Mouse (Mus musculus): Measurements from ENCODE around the gene Pfn3.

DNA sequence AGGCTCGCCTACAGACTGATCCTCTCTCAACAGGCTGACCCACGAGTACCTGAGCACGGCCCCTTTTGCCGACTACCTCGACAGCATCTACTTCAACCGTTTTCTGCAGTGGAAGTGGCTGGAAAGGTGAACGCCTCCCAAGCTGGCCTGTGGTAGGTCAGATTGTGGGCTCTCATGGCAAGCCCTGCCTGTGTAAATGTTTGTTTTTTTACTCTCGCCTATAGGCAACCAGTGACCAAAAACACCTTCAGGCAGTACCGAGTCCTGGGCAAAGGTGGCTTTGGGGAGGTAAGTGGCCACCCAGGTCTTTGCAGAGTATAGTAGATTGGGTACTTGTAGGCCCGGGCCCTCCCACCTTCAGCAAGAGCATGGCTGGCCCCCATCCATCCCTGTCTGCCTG lies 36.3 kb upstream of the Pfn3 start:
- no peak for TF ChIP-seq CTCF (IDR thresholded peaks at IDR 0.05; ENCODE audit: control insufficient read depth, insufficient read depth, low read length)
- no peak for TF ChIP-seq POLR2A (IDR thresholded peaks at IDR 0.05; ENCODE audit: borderline replicate concordance, control insufficient read depth, low read depth, low read length)

Data from bone marrow, adult 2 months (tissue).